Mouse (Mus musculus): Measurements from ENCODE around the gene B3galt5. TPM values are rescaled to one million over a fixed set of nuclear protein-coding genes. Genes with fewer than 3 reads are reported as not detected.

B3galt5 gene
- polyA plus RNA-seq, 1 experiment from 2014 or later, result 1.4 TPM

- ATAC-seq (ENCODE audit: low FRiP score, low read depth), result no peak
- Histone ChIP-seq H3K4me2 (replicated peaks) (no peak overlapping the region), H3K36me3 (no peaks in the 10 kb centered on the region), H3K27ac (replicated peaks) (no peak overlapping the region), H3K4me1 (no peaks in the 10 kb centered on the region), H3K4me3 (no peak overlapping the region), H3K9me3 (no peaks in the 10 kb centered on the region), H3K9ac (replicated peaks) (no peak overlapping the region), H3K27me3 (no peaks in the 10 kb centered on the region)
- 82% methylated on average over 1 of the region's 1 CpGs for WGBS
These were observed 13.1 kb upstream of the B3galt5 start for GRCm38 (mm10) chr16:96222452-96222851.

- WGBS, result 83% methylated on average over 13 of the region's 13 CpGs
- no peak overlapping the region for H3K27ac ChIP-seq (replicated peaks)
- no peak overlapping the region for H3K4me3 ChIP-seq
- no peak overlapping the region for H3K9ac ChIP-seq (replicated peaks)
- no peak for ATAC-seq (ENCODE audit: low FRiP score, low read depth)
- no peak overlapping the region for H3K4me2 ChIP-seq (replicated peaks)
- no peaks in the 10 kb centered on the region for H3K9me3 ChIP-seq
- no peaks in the 10 kb centered on the region for H3K4me1 ChIP-seq
- H3K36me3 ChIP-seq, result no peaks in the 10 kb centered on the region
- no peaks in the 10 kb centered on the region for H3K27me3 ChIP-seq
These were observed 7.2 kb upstream of the B3galt5 start for GRCm38 (mm10) chr16:96228438-96228837.

GRCm38 (mm10) chr16:96229044-96229555, 6.5 kb upstream of the B3galt5 start:
- H3K27me3 ChIP-seq, result no peaks in the 10 kb centered on the region
- no peaks in the 10 kb centered on the region for H3K4me1 ChIP-seq
- H3K27ac ChIP-seq (replicated peaks), result no peak overlapping the region
- no peak overlapping the region for H3K4me2 ChIP-seq (replicated peaks)
- H3K9me3 ChIP-seq, result no peaks in the 10 kb centered on the region
- WGBS, result 57% methylated on average over 8 of the region's 8 CpGs
- H3K36me3 ChIP-seq, result no peaks in the 10 kb centered on the region
- no peak overlapping the region for H3K9ac ChIP-seq (replicated peaks)
- H3K4me3 ChIP-seq, result no peak overlapping the region
- no peak for ATAC-seq (ENCODE audit: low FRiP score, low read depth)

GRCm38 (mm10) chr16:96230411-96230810, 5.2 kb upstream of the B3galt5 start:
- Histone ChIP-seq H3K9me3 (no peaks in the 10 kb centered on the region), H3K36me3 (no peaks in the 10 kb centered on the region), H3K9ac (replicated peaks) (no peak overlapping the region), H3K27me3 (no peaks in the 10 kb centered on the region), H3K4me2 (replicated peaks) (no peak overlapping the region), H3K4me3 (no peak overlapping the region), H3K27ac (replicated peaks) (no peak overlapping the region), H3K4me1 (peaks cover 2% of the 10 kb centered on the region; the same call in 1 of the 2 replicates)
- ATAC-seq (ENCODE audit: low FRiP score, low read depth), result peak; percentile 75
- WGBS, result 25% methylated on average over 11 of the region's 11 CpGs

GRCm38 (mm10) chr16:96231251-96231650, 4.3 kb upstream of the B3galt5 start:
- H3K4me2 ChIP-seq (replicated peaks), result no peak overlapping the region
- no peak overlapping the region for H3K27ac ChIP-seq (replicated peaks)
- WGBS, result 93% methylated on average over 4 of the region's 4 CpGs
- H3K4me1 ChIP-seq, result peaks cover 8% of the 10 kb centered on the region; the same call in 1 of the 2 replicates
- H3K9me3 ChIP-seq, result no peaks in the 10 kb centered on the region
- no peaks in the 10 kb centered on the region for H3K27me3 ChIP-seq
- no peak for ATAC-seq (ENCODE audit: low FRiP score, low read depth)
- H3K4me3 ChIP-seq, result no peak overlapping the region
- H3K9ac ChIP-seq (replicated peaks), result no peak overlapping the region
- no peaks in the 10 kb centered on the region for H3K36me3 ChIP-seq

- peaks cover 8% of the 10 kb centered on the region; the same call in 1 of the 2 replicates for H3K4me1 ChIP-seq
- no peaks in the 10 kb centered on the region for H3K9me3 ChIP-seq
- 92% methylated on average over 8 of the region's 8 CpGs for WGBS
- ATAC-seq (ENCODE audit: low FRiP score, low read depth), result no peak
- H3K9ac ChIP-seq (replicated peaks), result no peak overlapping the region
- H3K27me3 ChIP-seq, result no peaks in the 10 kb centered on the region
- no peak overlapping the region for H3K27ac ChIP-seq (replicated peaks)
- H3K4me2 ChIP-seq (replicated peaks), result no peak overlapping the region
- no peaks in the 10 kb centered on the region for H3K36me3 ChIP-seq
- no peak overlapping the region for H3K4me3 ChIP-seq
These were observed 3.6 kb upstream of the B3galt5 start for GRCm38 (mm10) chr16:96231974-96232373.

GRCm38 (mm10) chr16:96233996-96234395, 1.6 kb upstream of the B3galt5 start:
- no peak overlapping the region for H3K4me2 ChIP-seq (replicated peaks)
- WGBS, result 91% methylated on average over 8 of the region's 8 CpGs
- H3K27me3 ChIP-seq, result no peaks in the 10 kb centered on the region
- H3K4me3 ChIP-seq, result no peak overlapping the region
- no peaks in the 10 kb centered on the region for H3K36me3 ChIP-seq
- ATAC-seq (ENCODE audit: low FRiP score, low read depth), result no peak
- H3K27ac ChIP-seq (replicated peaks), result no peak overlapping the region
- no peaks in the 10 kb centered on the region for H3K9me3 ChIP-seq
- H3K9ac ChIP-seq (replicated peaks), result no peak overlapping the region
- H3K4me1 ChIP-seq, result peaks cover 8% of the 10 kb centered on the region; the same call in 1 of the 2 replicates

- ATAC-seq (ENCODE audit: low FRiP score, low read depth), result no peak
- no peak overlapping the region for H3K4me2 ChIP-seq (replicated peaks)
- WGBS, result 83% methylated on average over 6 of the region's 6 CpGs
These were observed 8.9 kb downstream of the B3galt5 start for GRCm38 (mm10) chr16:96244496-96244895.

GRCm38 (mm10) chr16:96249635-96250034, 14.0 kb downstream of the B3galt5 start:
- 83% methylated on average over 7 of the region's 7 CpGs for WGBS

More at GRCm38 (mm10) chr16:96244496-96244895, 8.9 kb downstream of the B3galt5 start:
- Histone ChIP-seq H3K4me1 (no peaks in the 10 kb centered on the region), H3K4me3 (no peak overlapping the region), H3K9me3 (peaks cover 4% of the 10 kb centered on the region; the same call in 1 of the 2 replicates), H3K9ac (replicated peaks) (no peak overlapping the region), H3K36me3 (no peaks in the 10 kb centered on the region), H3K27ac (replicated peaks) (no peak overlapping the region), H3K27me3 (no peaks in the 10 kb centered on the region)

GRCm38 (mm10) chr16:96252146-96252545, 16.5 kb downstream of the B3galt5 start:
- Histone ChIP-seq H3K27ac (replicated peaks) (no peak overlapping the region), H3K36me3 (no peaks in the 10 kb centered on the region), H3K4me3 (no peak overlapping the region), H3K27me3 (no peaks in the 10 kb centered on the region), H3K9me3 (peaks cover 4% of the 10 kb centered on the region; the same call in 1 of the 2 replicates), H3K4me2 (replicated peaks) (no peak overlapping the region), H3K4me1 (no peaks in the 10 kb centered on the region), H3K9ac (replicated peaks) (no peak overlapping the region)
- 89% methylated on average over 1 of the region's 1 CpGs for WGBS
- no peak for ATAC-seq (ENCODE audit: low FRiP score, low read depth)

More at GRCm38 (mm10) chr16:96249635-96250034, 14.0 kb downstream of the B3galt5 start:
- H3K27ac ChIP-seq (replicated peaks), result no peak overlapping the region
- no peaks in the 10 kb centered on the region for H3K36me3 ChIP-seq
- H3K4me1 ChIP-seq, result no peaks in the 10 kb centered on the region
- H3K4me3 ChIP-seq, result no peak overlapping the region
- H3K4me2 ChIP-seq (replicated peaks), result no peak overlapping the region
- no peaks in the 10 kb centered on the region for H3K27me3 ChIP-seq
- peaks cover 4% of the 10 kb centered on the region; the same call in 1 of the 2 replicates for H3K9me3 ChIP-seq
- no peak for ATAC-seq (ENCODE audit: low FRiP score, low read depth)
- no peak overlapping the region for H3K9ac ChIP-seq (replicated peaks)

GRCm38 (mm10) chr16:96258429-96258828, 22.8 kb downstream of the B3galt5 start:
- no peaks in the 10 kb centered on the region for H3K4me1 ChIP-seq
- 94% methylated on average over 8 of the region's 8 CpGs for WGBS
- H3K27me3 ChIP-seq, result no peaks in the 10 kb centered on the region
- no peak overlapping the region for H3K4me2 ChIP-seq (replicated peaks)
- no peak overlapping the region for H3K4me3 ChIP-seq
- no peak overlapping the region for H3K27ac ChIP-seq (replicated peaks)
- H3K9ac ChIP-seq (replicated peaks), result no peak overlapping the region
- no peak for ATAC-seq (ENCODE audit: low FRiP score, low read depth)
- H3K9me3 ChIP-seq, result no peaks in the 10 kb centered on the region
- H3K36me3 ChIP-seq, result no peaks in the 10 kb centered on the region

GRCm38 (mm10) chr16:96271736-96272135, 36.1 kb downstream of the B3galt5 start:
- ATAC-seq (ENCODE audit: low FRiP score, low read depth), result no peak
- WGBS, result 88% methylated on average over 2 of the region's 2 CpGs

More at GRCm38 (mm10) chr16:96271736-96272135, 36.1 kb downstream of the B3galt5 start:
- no peaks in the 10 kb centered on the region; the same call in 1 of the 2 replicates for H3K27me3 ChIP-seq
- no peaks in the 10 kb centered on the region for H3K9me3 ChIP-seq
- H3K4me1 ChIP-seq, result no peaks in the 10 kb centered on the region
- H3K9ac ChIP-seq (replicated peaks), result no peak overlapping the region
- no peak overlapping the region for H3K4me3 ChIP-seq
- H3K36me3 ChIP-seq, result no peaks in the 10 kb centered on the region
- no peak overlapping the region for H3K27ac ChIP-seq (replicated peaks)
- H3K4me2 ChIP-seq (replicated peaks), result no peak overlapping the region

Measured in midbrain, embryonic 12.5 days (tissue).